16 mouse cellular contexts compared by ENCODE assay signal in the genomic region with DNA sequence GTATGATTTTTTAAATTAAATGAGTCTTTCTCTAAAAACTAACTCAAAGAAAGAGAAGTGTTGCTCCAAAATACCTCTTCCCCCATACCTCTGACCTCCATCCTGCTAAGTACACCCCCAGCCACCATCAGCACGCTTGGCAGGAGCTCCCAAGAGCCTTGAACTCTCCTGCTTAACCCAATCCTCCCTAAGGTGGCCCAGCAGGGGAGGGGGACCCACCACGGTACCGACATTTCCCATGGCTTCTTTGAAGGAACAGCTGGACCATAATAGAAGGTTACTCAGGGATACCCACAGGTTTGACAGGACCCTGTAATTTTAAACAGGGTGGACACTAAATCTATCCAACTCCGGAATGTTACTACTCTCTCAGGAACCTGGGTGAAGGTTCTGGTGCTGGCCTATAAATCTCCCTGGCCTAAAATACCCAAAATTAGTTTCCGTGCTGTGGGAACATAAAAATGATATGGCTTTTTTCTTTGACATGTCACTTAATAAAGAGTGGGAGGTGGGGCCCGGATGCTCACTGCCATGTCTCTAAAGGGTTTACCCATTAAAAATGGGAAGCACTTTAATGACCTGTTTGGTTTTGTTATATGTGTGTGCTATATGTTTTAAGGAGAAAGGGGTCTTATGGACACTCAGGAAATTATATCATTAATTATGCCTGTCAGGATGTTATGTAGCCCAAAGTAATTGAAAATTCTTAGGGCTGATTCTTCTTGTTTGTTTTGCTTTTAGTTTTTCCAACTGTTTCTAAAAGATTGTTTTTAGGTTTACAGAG.
"Had no signal": no experiment of that assay in that cellular context is flagged by ENCODE, and none has a peak within 500 bp of the region (broad histone marks: within the 10 kb centered on the region; RNA-seq: fewer than 3 reads in every experiment).

No protein-coding gene starts in this region.

- H3K9me3 ChIP-seq: intestine, embryonic 15.5 days; liver, embryonic 13.5 days; midbrain, embryonic 10.5 days; midbrain, embryonic 13.5 days; neural tube, embryonic 13.5 days had no signal

- DNase-seq: kidney, adult 11 months; kidney, postnatal 25 days; left cerebral cortex, postnatal 4 days; liver, embryonic 13.5 days; lung, adult 2 months; retina, postnatal 1 day; right cerebral cortex, postnatal 25 days; spleen, adult 18-20 months; thymus, postnatal 25 days had no signal

- H3K36me3 ChIP-seq: intestine, embryonic 15.5 days; liver, embryonic 13.5 days; midbrain, embryonic 10.5 days; midbrain, embryonic 13.5 days; neural tube, embryonic 13.5 days had no signal

- H3K9ac ChIP-seq: intestine, embryonic 15.5 days; liver, embryonic 13.5 days; midbrain, embryonic 13.5 days; neural tube, embryonic 13.5 days had no signal

- H3K4me2 ChIP-seq: intestine, embryonic 15.5 days; liver, embryonic 13.5 days; midbrain, embryonic 13.5 days; neural tube, embryonic 13.5 days had no signal

- ATAC-seq: intestine, embryonic 15.5 days; midbrain, embryonic 13.5 days; midbrain, embryonic 16.5 days had no signal

- H3K4me3 ChIP-seq: intestine, embryonic 15.5 days; liver, embryonic 13.5 days; midbrain, embryonic 10.5 days; midbrain, embryonic 13.5 days; myocyte; neural tube, embryonic 13.5 days had no signal

- H3K4me1 ChIP-seq: liver, embryonic 13.5 days; midbrain, embryonic 10.5 days; midbrain, embryonic 13.5 days; neural tube, embryonic 13.5 days had no signal

- H3K27ac ChIP-seq: intestine, embryonic 15.5 days; liver, embryonic 13.5 days; macrophage; midbrain, embryonic 10.5 days; midbrain, embryonic 13.5 days; neural tube, embryonic 13.5 days had no signal

- H3K27me3 ChIP-seq: intestine, embryonic 15.5 days; liver, embryonic 13.5 days; midbrain, embryonic 13.5 days; neural tube, embryonic 13.5 days had no signal
